Mouse (Mus musculus) hindbrain, embryonic 15.5 days (tissue): ENCODE measurements around the gene Mrvi1. TPM values are rescaled to one million over a fixed set of nuclear protein-coding genes. Genes with fewer than 3 reads are reported as not detected.
A peak's percentile ranks its signal among the peaks of the same experiment; 100 is the strongest.

Experiments
- ATAC-seq: fragments of 200-750 bp; cut with Nextera tagmentation; 2 replicates; pipeline ENCODE4 v1.8.0; 2017; ENCODE audit warnings: low read depth, moderate number of reproducible peaks, moderate TSS enrichment; ENCODE audit not compliant: low FRiP score
- H3K27ac ChIP-seq: fragments of 300-500 bp; sonication (generic); replicated peaks from 2 replicates; pipeline ENCODE4 v1.5.1; 2015; ENCODE audit warnings: mild to moderate bottlenecking, inconsistent platforms
- H3K27me3 ChIP-seq: fragments of 300-500 bp; sonication (generic); 2 replicates; pipeline ENCODE4 v1.6.1; 2015; ENCODE audit warnings: control low read depth, inconsistent platforms
- H3K36me3 ChIP-seq: fragments of 300-500 bp; sonication (generic); 2 replicates; pipeline ENCODE4 v1.6.1; 2015; ENCODE audit warnings: control low read depth, inconsistent platforms
- H3K4me1 ChIP-seq: fragments of 300-500 bp; sonication (generic); replicated peaks from 2 replicates; pipeline ENCODE4 v1.6.1; 2015; ENCODE audit warnings: control low read depth, inconsistent platforms
- H3K4me2 ChIP-seq: fragments of 300-500 bp; sonication (generic); 2 replicates; pipeline ENCODE4 v1.6.1; 2015; ENCODE audit warnings: moderate library complexity, mild to moderate bottlenecking, inconsistent platforms
- H3K4me3 ChIP-seq: fragments of 300-500 bp; sonication (generic); 2 replicates; pipeline ENCODE4 v1.5.1; 2015; ENCODE audit warnings: mild to moderate bottlenecking, inconsistent platforms
- H3K9ac ChIP-seq: fragments of 300-500 bp; sonication (generic); 2 replicates; pipeline ENCODE4 v1.6.1; 2015; ENCODE audit warnings: inconsistent platforms
- H3K9me3 ChIP-seq: fragments of 300-500 bp; sonication (generic); 2 replicates; pipeline ENCODE4 v1.6.1; 2016; ENCODE audit warnings: control low read depth, inconsistent platforms
- WGBS: fragments of 180-500 bp; shearing (Covaris S2); methylation state at CpG from one replicate; pipeline ENCODE4 v1.1.7; 2015; 5-methylcytosine and 5-hydroxymethylcytosine counted together
- polyA plus RNA-seq: library from polyadenylated mRNA; unstranded; fragments of >200 nt; fragmentation: Nextera tagmentation; extraction: Ambion mirVana; gene quantifications from 2 replicates; pipeline ENCODE4 v1.2.1, GENCODE M21; 2015

Gene Mrvi1
- polyA plus RNA-seq, 1 experiment from 2014 or later = 1.2 TPM

DNA sequence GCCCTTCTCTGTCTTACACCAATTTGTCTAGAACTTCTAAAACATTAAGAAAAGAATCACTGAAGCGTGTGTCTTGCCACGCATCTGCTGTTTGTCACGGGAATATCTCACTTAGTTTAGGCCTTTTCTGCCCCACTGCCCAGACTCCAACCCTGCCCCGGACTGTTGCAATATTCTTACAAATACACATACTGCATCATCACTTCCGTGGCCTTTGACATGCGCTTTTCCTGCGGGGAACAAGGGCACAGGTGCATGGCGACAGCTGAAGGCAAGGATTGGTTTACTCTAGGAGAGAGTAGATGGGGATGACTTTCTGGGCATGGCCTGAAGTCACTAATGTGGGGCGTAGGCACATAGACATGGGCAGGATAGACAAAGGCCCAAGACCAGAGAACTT lies 87.6 kb downstream of the Mrvi1 start:
- Histone ChIP-seq H3K4me2 (no peak overlapping the region), H3K9ac (no peak overlapping the region), H3K4me1 (no peaks in the 10 kb centered on the region), H3K4me3 (no peak overlapping the region), H3K9me3 (no peaks in the 10 kb centered on the region), H3K27me3 (no peaks in the 10 kb centered on the region), H3K27ac (no peak overlapping the region), H3K36me3 (no peaks in the 10 kb centered on the region)
- ATAC-seq = no peak
- WGBS = 84% methylated on average over 9 of the region's 9 CpGs

DNA sequence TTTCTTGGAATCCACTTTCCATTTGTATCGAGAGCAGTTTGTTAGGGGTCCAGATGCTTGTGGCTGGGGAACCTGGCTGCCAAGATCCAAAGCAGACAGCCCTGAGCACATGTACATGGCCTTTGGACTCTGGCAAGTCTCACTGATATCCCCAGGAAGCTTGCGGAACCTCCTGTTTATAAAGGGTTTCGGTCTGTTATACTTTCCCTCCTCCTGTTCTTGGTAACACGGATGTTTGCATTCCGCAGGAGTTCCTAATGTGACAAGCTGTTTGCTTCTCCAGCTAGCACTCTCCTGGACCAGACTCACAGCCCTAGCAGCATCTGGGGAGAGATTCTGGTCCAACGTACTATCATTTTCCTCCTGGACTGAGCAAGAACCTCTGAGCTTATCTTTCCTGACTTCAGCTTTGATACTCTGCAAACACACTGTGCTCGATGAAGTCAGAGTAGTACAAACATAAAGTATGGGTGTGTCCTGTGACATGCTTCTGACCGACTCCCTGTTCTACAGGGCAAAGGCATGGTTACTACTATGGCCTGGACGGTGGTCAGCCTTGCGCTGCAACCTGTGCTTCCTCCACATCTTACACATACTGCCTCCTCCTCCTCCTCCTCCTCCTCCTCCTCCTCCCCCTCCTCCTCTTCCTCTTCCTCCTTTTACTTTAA lies 88.2 kb downstream of the Mrvi1 start:
- Histone ChIP-seq H3K27ac (no peak overlapping the region), H3K27me3 (no peaks in the 10 kb centered on the region), H3K36me3 (no peaks in the 10 kb centered on the region), H3K4me3 (no peak overlapping the region), H3K4me2 (no peak overlapping the region), H3K9ac (no peak overlapping the region), H3K4me1 (no peaks in the 10 kb centered on the region), H3K9me3 (no peaks in the 10 kb centered on the region)
- ATAC-seq = no peak
- WGBS = 79% methylated on average over 10 of the region's 10 CpGs

DNA sequence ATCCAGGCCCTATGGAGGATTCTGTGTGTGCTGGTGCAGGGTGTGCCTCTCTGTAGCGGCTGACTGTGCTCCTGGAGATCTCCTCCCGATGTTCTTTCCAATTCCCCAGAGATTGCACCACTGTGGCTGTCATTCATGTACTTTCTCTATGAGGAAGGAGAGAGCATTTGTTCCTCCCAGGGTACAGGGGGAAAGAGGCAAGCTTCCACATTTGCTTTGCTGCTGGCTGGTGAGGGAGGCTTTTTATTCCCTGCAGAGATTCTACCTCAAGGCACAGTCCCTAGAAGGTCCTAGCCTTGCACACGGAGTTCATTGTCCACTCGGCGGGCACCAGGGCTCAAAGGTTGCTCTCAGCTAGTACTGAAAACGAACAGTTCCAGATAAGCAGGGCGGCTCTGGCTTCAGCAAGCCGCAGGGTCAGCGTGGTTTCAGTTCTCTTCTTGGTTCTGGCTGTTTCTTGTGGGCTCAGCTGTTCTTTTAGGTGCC lies 90.7 kb downstream of the Mrvi1 start:
- Histone ChIP-seq H3K27me3 (no peaks in the 10 kb centered on the region), H3K4me3 (no peak overlapping the region), H3K4me2 (no peak overlapping the region), H3K9ac (no peak overlapping the region), H3K27ac (no peak overlapping the region), H3K36me3 (no peaks in the 10 kb centered on the region), H3K9me3 (no peaks in the 10 kb centered on the region), H3K4me1 (no peaks in the 10 kb centered on the region)
- ATAC-seq = no peak
- 80% methylated on average over 9 of the region's 9 CpGs for WGBS

DNA sequence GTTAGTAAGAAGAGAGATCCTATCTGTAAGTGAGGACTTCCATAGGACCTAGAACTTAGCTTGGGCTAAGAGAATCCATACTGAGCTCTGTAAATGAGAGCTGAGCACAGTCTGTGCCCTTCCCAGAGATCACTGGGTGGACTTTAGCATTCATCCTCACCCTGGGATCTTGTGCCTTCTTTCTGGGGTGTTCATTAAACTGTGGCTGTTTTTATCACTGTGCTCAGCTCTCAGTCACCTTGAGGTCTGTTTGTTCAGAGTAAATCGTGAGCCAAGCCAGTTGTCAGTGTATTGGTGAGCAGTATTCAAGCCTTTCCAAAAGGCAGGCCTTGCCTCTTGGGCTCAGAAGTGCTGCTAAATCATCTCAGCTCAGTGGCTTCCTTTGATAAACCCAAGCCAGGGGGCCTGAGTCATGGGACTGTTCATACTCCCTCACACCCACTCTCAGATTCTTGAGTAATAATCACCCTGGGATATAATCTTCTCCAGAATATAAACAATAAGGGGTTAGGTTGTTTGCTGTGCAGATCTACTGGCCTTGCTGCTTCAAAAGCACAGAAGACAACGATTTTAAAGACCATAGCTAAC lies 100.4 kb downstream of the Mrvi1 start:
- H3K27ac ChIP-seq = no peak overlapping the region
- H3K36me3 ChIP-seq = no peaks in the 10 kb centered on the region
- no peak overlapping the region for H3K4me2 ChIP-seq
- no peak for ATAC-seq
- no peak overlapping the region for H3K9ac ChIP-seq
- H3K27me3 ChIP-seq = no peaks in the 10 kb centered on the region
- WGBS = 78% methylated on average over 2 of the region's 2 CpGs
- no peak overlapping the region for H3K4me3 ChIP-seq
- H3K9me3 ChIP-seq = no peaks in the 10 kb centered on the region
- no peaks in the 10 kb centered on the region for H3K4me1 ChIP-seq

DNA sequence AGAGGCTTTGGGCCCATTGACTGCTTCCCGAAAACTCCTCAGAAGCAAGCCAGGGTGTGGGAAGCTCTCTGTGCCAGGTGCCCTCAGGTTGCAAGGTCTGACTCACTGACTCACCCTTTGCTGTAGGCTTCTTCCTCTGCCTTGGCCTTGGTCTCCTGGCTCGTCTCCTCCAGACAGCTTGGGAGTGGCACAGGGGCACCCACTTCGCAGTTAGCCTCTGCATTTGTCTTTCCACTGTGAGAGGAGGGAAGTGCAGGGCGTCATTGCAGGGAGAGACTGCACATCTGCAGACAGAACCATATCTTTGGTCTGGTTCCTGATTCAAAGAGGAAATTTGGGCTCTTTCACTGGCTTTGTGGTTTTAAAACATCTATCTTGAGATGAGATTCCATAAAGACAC lies 104.2 kb downstream of the Mrvi1 start:
- no peak overlapping the region for H3K4me3 ChIP-seq
- 89% methylated on average over 4 of the region's 4 CpGs for WGBS
- no peaks in the 10 kb centered on the region for H3K36me3 ChIP-seq
- no peaks in the 10 kb centered on the region for H3K27me3 ChIP-seq
- H3K9me3 ChIP-seq = no peaks in the 10 kb centered on the region
- no peak overlapping the region for H3K9ac ChIP-seq
- H3K4me2 ChIP-seq = no peak overlapping the region
- ATAC-seq = no peak
- H3K4me1 ChIP-seq = no peaks in the 10 kb centered on the region
- H3K27ac ChIP-seq = no peak overlapping the region

DNA sequence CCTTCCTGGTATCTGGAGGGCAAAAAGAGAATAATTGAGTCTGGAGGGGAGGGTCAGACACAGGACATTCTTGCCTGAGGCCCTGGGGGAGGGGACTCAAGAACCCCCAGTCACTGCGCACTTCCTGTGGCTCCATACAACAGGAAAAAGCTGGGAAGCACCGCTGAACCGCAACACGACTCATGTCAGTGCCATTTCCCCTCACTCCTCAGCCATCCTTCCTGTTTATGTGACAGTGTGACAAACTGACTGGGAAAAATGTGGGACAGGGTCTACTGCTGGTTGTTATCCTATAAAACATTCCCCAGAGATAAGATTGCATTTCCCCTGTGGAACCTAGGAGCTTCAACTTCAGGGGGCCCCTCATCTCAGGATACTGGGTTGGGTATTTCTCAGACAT lies 105.3 kb downstream of the Mrvi1 start:
- H3K4me2 ChIP-seq = no peak overlapping the region
- H3K4me1 ChIP-seq = no peaks in the 10 kb centered on the region
- H3K4me3 ChIP-seq = no peak overlapping the region
- no peak for ATAC-seq
- no peaks in the 10 kb centered on the region for H3K9me3 ChIP-seq
- no peaks in the 10 kb centered on the region for H3K27me3 ChIP-seq
- no peak overlapping the region for H3K27ac ChIP-seq
- WGBS = 90% methylated on average over 4 of the region's 4 CpGs
- no peaks in the 10 kb centered on the region for H3K36me3 ChIP-seq
- H3K9ac ChIP-seq = no peak overlapping the region

DNA sequence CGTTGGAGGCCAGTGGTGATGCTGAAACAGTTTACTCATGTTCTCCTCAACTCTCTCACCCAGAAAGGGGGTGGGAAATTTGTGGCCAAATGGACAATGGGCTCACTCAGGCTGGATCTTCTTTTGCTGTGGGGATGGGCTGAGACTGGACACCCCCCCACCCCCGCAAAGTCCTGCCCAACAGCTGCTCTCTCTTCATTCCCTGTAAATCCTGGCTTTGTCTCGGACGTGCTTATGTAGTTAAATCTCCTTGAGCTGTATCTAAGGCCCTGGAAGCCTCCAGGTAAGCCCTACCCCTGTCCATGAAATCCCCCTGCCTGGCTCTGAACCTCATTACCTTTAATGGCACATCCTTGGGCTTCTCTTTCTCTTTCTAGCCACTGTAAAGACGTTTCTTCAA lies 113.5 kb downstream of the Mrvi1 start:
- Histone ChIP-seq H3K9me3 (no peaks in the 10 kb centered on the region), H3K4me2 (no peak overlapping the region), H3K36me3 (no peaks in the 10 kb centered on the region), H3K4me3 (no peak overlapping the region), H3K27ac (no peak overlapping the region), H3K27me3 (no peaks in the 10 kb centered on the region), H3K9ac (no peak overlapping the region), H3K4me1 (0 out of 2 replicates have a peak, but pooled peaks cover 3% of the 10 kb centered on the region)
- 83% methylated on average over 5 of the region's 5 CpGs for WGBS
- no peak for ATAC-seq

DNA sequence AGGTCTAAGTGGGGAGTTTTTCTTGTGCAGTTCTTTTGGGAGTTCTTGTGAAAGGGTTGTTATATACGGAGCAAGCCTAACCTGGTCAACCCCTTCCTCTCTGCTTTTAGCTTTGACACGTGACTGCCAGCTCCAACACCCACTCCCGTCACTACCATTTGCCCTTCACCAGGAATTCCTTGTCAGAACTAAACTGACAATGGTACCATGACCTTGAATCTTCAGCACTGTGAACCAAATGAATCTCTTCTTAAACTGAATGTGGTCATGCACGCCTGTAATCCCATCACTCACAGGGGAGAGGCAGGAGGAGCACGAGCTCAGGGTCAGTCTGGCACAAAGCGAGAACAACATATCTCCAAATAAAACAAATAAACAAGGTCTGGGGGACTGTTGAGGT lies 115.1 kb downstream of the Mrvi1 start:
- Histone ChIP-seq H3K4me2 (no peak overlapping the region), H3K27me3 (no peaks in the 10 kb centered on the region), H3K4me1 (0 out of 2 replicates have a peak, but pooled peaks cover 6% of the 10 kb centered on the region), H3K27ac (no peak overlapping the region), H3K9me3 (no peaks in the 10 kb centered on the region), H3K36me3 (no peaks in the 10 kb centered on the region), H3K9ac (no peak overlapping the region), H3K4me3 (no peak overlapping the region)
- WGBS = 94% methylated on average over 6 of the region's 6 CpGs
- no peak for ATAC-seq

DNA sequence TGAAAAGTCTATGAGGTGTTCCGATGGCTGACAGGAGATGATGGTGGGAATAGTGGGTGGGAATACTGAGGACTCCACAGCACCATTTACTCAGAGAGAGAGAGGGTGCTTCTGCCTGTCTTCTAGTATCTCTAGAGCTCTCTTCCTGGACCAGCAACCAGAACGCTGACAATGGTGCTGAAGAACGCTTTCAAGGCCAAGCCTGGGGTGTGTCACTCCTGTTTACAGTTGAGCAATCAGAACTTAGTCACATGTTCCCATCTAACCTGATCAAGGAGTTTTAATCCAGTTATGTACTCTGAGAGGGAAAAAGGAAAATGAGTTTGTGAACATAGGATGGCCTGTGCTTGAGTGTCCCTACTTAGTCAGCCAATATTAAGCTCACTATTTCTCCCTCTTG lies 116.2 kb downstream of the Mrvi1 start:
- ATAC-seq = no peak
- Histone ChIP-seq H3K4me1 (0 out of 2 replicates have a peak, but pooled peaks cover 6% of the 10 kb centered on the region), H3K27ac (no peak overlapping the region), H3K4me3 (no peak overlapping the region), H3K27me3 (no peaks in the 10 kb centered on the region), H3K36me3 (no peaks in the 10 kb centered on the region), H3K9me3 (no peaks in the 10 kb centered on the region), H3K4me2 (no peak overlapping the region), H3K9ac (no peak overlapping the region)
- whole genome bisulfite sequencing = 99% methylated on average over 3 of the region's 3 CpGs

DNA sequence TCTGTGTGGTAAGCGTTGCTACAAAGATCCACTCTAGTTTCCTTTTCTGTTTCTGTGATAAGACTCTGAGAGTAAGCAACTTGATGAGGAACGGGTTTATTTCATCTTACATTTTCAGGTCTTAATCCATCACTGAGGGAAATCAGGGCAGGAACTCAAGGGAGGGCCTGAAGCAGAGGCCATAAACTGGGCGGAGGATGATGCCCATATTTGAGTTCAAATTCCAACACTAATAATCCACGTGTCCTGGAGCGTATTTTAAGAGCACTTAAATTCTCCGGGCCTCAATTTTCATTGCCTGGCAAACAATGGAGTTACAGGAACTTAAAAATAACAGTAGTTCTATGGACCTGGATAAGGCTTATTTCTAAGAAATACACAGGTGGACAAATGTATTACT lies 116.7 kb downstream of the Mrvi1 start:
- Histone ChIP-seq H3K4me3 (no peak overlapping the region), H3K9ac (no peak overlapping the region), H3K27ac (no peak overlapping the region), H3K36me3 (no peaks in the 10 kb centered on the region), H3K9me3 (no peaks in the 10 kb centered on the region), H3K4me2 (no peak overlapping the region), H3K4me1 (0 out of 2 replicates have a peak, but pooled peaks cover 6% of the 10 kb centered on the region), H3K27me3 (no peaks in the 10 kb centered on the region)
- ATAC-seq = no peak
- WGBS = 87% methylated on average over 6 of the region's 6 CpGs

DNA sequence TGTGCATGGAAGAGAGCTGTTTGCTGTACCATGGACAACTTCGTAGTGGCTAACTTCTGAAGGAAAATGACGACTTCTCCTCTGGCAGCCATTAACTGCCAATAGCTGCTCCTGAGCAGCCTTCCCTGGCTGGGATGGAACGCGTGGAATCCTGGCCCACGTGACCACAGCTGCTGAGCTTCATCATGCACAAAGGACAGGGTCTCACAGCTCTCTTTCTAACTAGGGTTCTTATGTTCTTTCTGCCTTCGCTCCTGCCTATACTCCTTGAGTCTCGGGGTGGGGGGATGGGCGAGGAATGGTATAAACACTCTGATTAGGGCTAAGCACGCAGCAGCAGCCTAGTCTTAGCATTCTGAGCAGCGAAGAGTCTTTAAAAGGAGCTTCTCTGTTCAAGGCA lies 117.2 kb downstream of the Mrvi1 start:
- peak; percentile 56; the same call in 1 of the 2 replicates for ATAC-seq
- Histone ChIP-seq H3K36me3 (no peaks in the 10 kb centered on the region), H3K27me3 (no peaks in the 10 kb centered on the region), H3K4me1 (0 out of 2 replicates have a peak, but pooled peaks cover 6% of the 10 kb centered on the region), H3K4me3 (no peak overlapping the region), H3K27ac (no peak overlapping the region), H3K4me2 (no peak overlapping the region), H3K9ac (no peak overlapping the region), H3K9me3 (no peaks in the 10 kb centered on the region)
- WGBS = 56% methylated on average over 10 of the region's 10 CpGs

DNA sequence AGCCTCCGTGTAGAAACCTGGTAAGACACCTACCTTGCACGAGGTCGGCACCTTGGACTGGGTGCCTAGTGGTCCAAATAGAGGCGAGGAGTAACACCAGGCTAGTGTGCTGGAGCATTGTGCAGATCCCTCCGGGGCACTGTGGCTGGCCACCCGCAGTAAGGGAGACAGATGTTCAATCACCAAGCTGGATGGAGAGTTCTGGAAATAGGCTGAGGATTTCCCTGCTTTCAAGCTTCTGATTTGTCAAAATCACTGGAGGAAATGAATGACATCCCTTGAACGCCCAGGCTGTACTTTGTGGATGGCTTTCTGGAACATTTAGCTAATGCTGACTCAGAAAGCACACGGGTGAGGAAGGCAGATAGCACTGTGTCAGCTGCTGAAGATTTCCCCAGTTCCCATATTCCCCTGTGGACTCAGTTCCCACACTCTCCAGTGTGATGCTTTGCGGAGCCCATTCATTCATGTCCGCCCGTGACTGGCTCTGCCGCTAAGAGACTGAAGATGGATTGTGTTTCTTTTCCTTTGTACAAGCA lies 119.4 kb downstream of the Mrvi1 start, which contains the start of gene Lyve1:
Gene Lyve1, minus strand, starts transcription at position 489 of the 539 bp plus-strand sequence.
- Histone ChIP-seq H3K4me2 (no peak within 1 kb of the TSS), H3K9ac (no peak within 1 kb of the TSS), H3K4me3 (no peak within 1 kb of the TSS), H3K9me3 (no peaks in the 10 kb centered on the region), H3K27ac (no peak within 1 kb of the TSS), H3K4me1 (0 out of 2 replicates have a peak, but pooled peaks cover 6% of the 10 kb centered on the region), H3K27me3 (no peaks in the 10 kb centered on the region), H3K36me3 (no peaks in the 10 kb centered on the region)
- 65% methylated on average over 12 of the region's 12 CpGs for WGBS
- no peak for ATAC-seq
